Mouse (Mus musculus) T-helper 2 cell (primary cell): ENCODE measurements at regions not wholly inside any gene's neighbourhood (a gene's known extent, or its start where the extent isn't known, plus 50 kb on each side); places are given as distances from the start of the nearest gene placed in this dataset.

Experiments used
- in situ Hi-C: fragments of 300-600 bp; cut with MboI, MseI; formaldehyde crosslinking; loops from one replicate; pipeline ENCODE4 v1.15.1; 2025; ENCODE audit warnings: high pct_unique_total_duplicates

DNA sequence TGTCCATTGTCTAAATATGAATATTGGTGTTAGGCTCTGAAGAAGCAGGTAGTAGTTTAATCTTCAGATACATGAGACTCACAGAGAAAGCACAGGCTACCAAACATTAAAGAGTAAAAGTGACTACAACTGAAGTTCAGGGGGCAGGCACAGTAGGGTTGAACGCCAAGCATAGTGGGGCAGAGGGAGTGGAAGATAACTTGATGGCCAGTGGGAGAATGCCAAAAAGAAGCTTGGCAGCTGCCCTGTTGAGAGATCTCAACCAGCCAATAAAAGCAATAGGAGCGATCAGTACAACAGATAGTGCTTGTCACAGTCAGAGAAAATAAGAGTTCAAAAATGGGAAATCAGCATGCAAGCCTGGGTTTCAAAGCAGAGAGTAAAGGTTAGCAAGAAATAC lies 125.4 kb upstream of the Cblb start:
- in situ Hi-C loops: loop anchor here (5.0 to 25.0 kb wide), 2 partner anchors 148 to 532 kb away; no protein-coding TSS in a partner anchor

DNA sequence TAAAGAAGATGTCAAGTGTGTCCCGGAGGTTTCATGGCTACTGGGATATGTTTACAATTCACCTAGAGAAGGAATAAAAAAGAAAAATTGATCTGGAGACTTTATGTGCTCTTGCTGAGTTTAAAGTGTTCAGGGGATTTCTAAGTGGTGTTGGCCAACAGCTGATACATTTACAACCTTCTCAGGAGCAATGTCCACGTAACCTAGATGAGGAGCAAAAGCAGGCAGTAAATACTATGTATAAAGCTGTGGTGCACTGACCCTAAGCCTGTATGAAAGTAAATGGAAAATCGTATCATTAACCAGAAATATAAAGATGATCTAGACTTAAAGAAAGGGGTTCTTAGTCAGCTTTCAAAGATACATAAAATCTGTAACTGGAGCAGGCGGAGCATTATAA lies 124.3 kb upstream of the Cblb start:
- in situ Hi-C loops: loop anchor here (5.0 to 25.0 kb wide), 2 partner anchors 149 to 531 kb away; no protein-coding TSS in a partner anchor

DNA sequence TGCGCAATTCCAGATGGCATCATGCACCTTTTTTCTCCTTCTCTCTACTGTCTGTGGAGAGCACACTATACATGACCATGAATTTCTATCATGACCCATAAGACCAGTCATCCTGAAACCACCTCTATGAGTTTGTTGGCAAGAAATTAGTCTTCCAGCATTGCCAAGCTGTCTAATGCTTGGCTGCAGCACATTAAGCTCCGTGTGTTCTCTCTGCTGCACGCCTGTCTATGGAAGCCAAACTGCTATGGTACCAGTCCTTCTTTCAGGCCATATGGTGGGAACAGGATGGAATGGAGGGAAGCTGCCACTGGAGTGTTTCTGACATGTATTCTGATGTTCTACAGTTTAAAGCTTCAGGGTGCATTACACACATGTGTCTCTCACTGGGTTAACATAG lies 121.0 kb upstream of the Cblb start:
- in situ Hi-C loops: loop anchor here (10.0 to 25.0 kb wide), 3 partner anchors 125 to 527 kb away; partner anchors contain the start of gene Cblb

DNA sequence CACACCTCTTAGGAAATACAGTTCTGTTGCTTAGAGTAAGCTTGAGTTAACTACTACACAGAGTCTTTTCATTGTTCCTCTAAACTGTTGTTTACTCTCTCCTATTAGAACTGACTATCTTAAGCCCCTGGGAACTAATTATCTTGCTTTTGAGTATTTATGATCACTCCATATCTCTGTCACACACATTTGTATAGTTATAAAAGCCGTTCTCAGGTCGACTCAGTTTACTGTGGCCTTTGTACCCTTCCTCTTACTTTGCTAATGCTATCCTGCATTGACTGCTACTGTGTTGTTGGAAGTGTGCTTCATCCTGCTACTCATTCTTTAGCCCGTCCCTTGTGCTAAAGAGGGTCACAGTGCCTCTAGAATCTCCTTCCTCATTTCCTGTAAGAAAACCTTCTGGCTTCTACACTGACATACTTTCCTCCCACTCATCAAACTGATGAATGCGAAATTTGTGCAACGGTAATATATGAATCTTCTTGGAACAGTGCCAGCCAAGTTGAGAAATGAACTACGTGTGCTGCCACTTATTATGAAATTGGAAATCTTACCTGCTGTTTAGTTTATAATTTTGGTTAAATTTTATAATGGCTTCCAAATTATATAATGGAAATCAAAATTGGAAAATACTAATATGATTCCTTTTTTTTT lies 119.8 kb upstream of the Cblb start:
- in situ Hi-C loops: loop anchor here (10.0 to 25.0 kb wide), 3 partner anchors 124 to 526 kb away; partner anchors contain the start of gene Cblb

DNA sequence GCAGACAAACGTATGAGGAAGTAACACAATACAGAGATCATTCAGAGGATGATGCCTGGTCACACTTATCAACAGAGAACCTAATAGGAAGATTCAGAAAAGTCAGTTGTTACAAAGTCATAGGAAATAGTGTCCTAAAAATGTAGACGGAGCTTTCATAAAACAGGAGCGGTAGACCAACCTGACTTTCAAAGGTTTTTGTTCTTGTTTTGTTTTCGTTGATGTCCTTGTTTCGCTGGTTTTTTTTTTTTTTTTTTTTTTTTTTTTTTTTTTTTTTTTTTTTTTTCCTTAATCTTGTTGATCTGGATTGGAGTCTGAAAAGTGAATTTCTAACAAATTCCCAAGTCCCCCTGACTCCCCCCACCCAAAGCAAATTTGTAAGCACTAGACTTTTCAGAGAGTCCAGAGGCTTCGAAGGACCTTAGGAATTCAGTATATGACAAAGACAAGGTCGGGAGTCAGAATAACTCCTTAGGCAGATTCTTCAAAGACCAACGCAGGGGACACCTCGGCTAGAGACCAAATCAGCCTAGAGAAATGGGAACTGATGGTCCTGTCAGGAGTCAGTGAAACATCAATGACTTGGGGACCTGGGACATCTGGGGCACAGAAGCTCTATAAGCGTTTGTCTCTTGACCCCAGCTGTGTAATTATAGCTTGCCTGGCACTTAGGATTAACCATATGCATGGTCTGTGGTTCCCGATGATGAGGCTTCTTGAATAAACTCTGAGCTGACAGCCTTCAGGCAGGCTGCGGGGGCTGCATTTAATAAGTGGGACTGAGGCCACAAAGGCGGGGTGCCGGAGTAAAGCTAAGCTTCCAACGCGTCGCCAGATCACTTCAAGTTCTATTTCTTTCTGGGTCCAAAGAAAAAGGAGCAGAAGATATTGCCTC lies 115.7 kb upstream of the Cblb start:
- in situ Hi-C loops: loop anchor here (10.0 to 25.0 kb wide), 3 partner anchors 120 to 522 kb away; partner anchors contain the start of gene Cblb

DNA sequence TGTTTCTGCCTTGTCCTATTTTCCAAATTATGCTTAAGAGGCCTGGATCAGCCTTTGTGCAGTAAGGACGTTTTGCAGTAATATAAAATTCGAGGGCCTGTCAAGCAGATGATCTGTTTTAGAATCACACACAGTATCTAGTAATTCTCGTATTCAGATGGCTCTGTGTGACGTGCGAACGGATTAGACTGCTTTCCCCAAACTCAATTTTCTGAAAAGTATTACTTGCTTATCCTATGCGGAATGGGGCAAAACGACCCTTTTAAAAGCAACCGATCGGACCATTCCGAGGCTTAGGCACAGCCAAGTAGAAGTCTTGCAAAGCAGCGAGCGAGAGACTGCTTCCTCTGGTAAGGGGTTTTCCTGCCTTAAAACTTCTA lies 115.1 kb upstream of the Cblb start:
- in situ Hi-C loops: loop anchor here (10.0 to 25.0 kb wide), 3 partner anchors 119 to 521 kb away; partner anchors contain the start of gene Cblb

DNA sequence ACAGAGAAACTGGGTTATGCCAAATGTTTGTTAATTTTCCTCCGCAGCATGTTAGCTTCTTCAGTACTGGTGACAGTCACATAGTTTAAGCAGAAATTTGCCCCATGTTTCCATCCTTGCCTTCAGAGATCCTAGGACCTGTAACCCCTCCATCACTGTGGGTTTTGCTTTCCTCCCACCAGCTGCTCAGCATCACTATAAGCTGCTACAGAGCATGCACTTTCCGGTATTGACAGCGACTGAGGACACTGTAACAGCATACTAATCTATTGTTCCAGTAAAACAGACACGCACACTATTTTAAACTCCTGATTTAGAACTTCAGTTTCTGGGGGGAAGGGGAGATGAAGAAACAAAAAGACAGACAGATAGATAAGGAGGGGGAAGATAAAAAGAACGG lies 114.7 kb upstream of the Cblb start:
- in situ Hi-C loops: loop anchor here (10.0 to 25.0 kb wide), 3 partner anchors 118 to 521 kb away; partner anchors contain the start of gene Cblb

DNA sequence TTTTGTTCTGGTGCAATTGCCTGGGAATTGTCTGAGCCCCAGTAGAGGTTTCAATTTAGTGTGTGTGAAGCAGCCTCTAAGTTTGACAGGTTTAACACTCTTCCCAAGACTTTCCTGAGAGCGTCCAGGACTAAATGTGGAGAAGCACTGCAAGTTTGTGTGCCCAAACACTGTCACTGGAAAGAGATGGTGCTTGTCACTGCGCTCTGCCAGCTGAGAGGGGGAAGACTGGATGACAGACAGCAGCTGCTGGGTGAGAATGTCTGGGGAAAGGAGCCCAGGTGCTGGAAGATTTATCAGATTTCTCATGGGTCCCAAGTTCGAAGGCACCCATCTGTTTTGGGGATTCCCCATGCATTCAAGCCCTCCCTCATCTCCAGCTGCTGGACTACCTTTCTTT lies 114.2 kb upstream of the Cblb start:
- in situ Hi-C loops: loop anchor here (10.0 to 25.0 kb wide), 3 partner anchors 118 to 520 kb away; partner anchors contain the start of gene Cblb

DNA sequence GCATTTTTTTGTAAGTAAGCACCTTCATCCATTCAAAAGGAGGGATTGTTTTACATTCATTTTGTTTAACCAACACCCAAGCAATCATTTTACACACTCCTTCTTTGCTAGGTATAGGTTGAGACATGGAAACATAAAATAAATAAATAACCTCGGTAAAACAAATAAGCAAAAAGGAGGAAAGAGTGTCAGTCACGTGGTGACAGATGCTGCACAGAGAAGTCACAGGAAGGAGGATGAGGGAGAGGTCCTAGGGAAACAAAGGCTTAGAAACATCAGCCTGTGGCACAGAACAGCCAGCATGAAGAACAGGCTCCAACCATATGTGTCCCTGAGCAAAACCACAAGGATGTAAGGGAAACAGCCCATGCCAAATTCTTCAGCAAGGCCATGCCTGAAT lies 113.5 kb upstream of the Cblb start:
- in situ Hi-C loops: loop anchor here (10.0 to 25.0 kb wide), 3 partner anchors 117 to 520 kb away; partner anchors contain the start of gene Cblb

DNA sequence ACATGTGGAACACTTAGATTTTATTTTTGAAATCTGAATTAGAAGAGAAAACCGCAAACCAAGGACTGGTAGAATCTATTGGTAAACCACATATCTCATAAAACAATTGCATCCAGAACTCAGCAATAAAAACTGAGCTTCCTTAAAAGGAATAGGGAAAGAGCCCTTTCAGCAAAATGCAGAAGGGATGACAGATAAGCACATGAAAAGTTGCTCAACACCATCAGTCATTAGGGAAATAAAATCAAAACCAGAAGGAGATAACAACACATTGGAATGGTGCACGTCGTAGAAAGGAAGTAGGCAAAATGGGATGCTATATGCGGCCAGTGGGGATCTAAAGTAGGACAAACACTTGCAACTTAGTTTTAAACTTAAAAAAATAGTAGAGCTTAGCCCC lies 110.0 kb upstream of the Cblb start:
- in situ Hi-C loops: loop anchor here (25.0 kb wide), 1 partner anchor 516 kb away; no protein-coding TSS in a partner anchor

DNA sequence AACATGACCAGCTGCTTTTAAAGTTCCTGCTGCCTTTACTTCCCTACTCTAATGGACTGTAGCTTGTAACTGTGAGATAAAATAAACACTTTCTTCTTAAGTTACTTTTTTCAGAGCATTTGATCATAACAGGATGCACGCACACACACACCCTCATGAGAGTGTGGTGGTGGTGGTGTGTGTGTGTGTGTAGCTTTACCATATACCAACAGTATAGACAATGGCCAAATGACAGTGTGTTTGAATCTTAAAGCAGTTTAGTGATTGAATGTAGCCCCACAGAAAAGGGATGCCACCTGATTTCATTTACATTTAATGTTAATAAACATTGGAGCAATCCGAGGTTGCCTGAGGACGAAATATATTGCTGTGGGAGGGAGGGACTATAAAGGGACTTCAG lies 108.4 kb upstream of the Cblb start:
- in situ Hi-C loops: loop anchor here (25.0 kb wide), 1 partner anchor 515 kb away; no protein-coding TSS in a partner anchor

DNA sequence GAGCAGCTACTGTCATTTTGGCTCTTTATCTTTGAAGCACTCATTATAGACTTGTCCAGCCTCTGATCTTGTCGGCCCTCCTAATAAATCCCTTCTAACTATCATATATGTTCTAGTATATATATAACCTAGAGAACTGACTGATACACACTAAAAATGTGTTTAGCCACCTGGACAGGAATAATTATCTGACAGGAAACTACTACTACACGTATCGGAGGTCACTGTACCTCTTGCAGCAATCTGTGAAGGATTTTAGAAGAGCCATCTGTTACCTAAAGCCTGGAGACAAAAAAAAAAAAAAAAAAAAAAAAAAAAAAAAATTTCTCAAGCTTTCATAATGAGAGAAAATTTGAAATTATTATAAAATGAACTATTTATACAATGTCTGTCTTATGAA lies 105.4 kb upstream of the Cblb start:
- in situ Hi-C loops: no loop called here

DNA sequence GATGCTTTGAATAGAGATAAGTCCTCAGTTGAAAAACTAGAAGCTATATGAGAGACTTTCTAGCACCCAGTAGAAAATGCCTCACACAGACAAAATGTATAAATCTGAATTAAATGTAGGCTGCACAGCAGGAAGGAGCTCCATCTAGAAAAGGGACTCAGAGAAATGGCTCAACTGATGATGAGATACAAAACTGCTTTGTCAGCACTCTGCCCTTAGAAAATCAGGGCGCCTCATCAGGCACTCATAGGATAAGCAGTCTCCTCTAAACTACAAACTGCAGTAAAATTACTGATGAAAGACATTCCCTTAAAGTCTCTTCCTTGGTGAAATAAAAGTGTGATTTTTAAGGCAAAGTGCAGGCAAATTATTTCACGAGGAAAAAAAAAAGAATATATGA lies 97.9 kb upstream of the Cblb start:
- in situ Hi-C loops: no loop called here

DNA sequence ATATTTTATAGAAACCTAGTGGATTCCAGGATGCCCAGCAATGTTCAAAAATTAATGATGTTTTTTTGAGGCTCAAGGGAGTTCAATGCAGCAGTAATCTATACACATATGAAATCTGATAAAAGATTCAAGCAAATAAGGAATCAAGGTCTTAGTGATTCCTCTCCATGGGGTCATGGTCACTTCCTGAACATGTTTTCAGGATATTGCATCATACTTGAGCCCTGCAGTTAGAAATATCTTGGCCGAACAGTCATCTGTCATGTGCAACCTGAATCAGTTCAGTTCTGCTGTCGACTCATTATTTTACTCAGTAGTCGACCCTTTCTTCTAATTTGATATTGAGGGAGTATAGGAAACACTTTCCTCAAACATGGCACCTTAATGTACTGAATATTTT lies 97.1 kb upstream of the Cblb start:
- in situ Hi-C loops: no loop called here

DNA sequence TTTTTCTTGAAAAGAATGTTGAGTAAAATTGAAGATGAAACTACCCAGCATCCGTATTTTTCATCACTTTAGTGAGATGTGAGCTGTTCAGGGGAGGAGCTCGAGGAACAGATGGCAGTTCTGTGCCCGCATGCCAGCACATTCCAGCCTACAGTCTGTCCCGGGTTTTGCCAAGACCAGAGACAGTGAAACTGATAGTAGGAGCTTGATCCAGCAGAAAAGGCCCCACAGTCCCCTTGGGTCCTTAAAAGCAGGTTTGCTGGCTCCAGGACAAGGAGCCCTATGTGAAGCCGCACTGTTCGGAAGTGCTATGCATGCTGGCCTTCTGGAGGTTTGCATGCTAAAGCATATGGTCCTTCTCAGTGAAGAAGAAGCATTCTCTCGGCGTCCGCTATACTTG lies 93.7 kb upstream of the Cblb start:
- in situ Hi-C loops: no loop called here

DNA sequence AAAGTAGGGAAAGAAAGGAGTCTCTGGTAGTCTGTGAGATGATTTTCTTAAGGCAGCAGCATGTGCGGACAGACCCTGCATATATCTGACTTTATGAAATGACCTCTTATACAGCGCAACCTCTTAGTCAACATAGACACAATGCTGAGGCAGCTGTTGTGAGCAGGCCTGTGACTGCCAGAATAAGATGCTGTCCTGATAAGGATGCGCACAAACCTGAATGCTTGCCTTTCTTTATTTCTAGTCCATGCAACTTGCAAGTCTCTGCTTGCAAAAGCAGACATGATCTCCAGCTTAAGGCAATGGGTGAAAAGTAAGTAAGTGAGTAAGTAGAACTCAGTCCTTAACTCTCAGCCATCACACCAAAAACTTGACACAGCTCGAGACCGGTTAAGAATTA lies 92.0 kb upstream of the Cblb start:
- in situ Hi-C loops: no loop called here

DNA sequence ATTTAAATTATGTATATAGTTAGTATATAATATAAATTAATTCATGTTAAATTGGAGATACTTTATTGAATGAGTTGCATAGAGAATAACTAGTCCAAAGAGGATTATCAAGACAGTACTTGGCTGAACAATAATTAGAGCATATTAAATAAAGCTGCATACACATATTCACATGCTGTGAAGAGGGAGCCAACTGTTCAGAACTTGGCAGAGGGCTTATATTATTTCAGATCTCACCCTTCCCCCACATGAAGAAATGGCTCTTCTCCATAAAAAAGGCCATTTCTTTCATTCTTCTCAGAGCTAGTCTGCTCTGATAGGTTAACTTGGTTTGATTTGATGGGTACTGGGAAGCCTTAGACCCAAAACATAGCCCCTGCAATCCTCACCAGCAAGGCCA lies 90.5 kb upstream of the Cblb start:
- in situ Hi-C loops: no loop called here

DNA sequence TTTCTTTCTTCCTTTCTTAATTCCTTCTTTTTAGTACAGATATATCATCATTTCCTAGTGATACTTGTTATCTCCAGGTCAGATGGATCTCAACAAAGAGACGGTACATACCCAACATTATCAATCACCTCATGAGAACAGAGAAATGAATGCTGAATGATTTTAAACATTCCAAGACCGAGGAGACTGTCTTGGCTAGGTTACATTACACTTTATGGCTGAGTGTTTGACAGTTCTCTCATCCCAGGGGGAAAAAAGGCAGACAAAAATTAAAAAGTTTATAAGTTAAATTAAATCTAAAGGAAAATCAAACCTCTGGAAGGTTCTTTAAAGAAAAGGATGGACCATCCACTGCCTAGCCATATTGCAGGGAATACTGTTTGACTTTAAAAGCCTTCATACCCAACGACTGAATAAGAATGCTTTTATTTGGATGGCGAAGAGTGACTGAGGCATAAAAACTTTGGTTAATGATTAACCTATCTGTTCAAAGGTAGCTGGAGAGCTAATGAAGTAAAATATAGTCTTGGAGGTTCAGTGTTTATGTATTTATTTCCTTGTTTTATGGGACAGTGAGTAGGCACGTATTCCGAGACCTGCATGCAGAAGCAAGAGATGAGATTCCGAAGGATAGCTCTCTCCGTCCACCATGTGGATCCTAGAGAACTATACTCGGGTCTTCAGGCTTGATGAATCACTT lies 88.4 kb upstream of the Cblb start:
- in situ Hi-C loops: no loop called here

DNA sequence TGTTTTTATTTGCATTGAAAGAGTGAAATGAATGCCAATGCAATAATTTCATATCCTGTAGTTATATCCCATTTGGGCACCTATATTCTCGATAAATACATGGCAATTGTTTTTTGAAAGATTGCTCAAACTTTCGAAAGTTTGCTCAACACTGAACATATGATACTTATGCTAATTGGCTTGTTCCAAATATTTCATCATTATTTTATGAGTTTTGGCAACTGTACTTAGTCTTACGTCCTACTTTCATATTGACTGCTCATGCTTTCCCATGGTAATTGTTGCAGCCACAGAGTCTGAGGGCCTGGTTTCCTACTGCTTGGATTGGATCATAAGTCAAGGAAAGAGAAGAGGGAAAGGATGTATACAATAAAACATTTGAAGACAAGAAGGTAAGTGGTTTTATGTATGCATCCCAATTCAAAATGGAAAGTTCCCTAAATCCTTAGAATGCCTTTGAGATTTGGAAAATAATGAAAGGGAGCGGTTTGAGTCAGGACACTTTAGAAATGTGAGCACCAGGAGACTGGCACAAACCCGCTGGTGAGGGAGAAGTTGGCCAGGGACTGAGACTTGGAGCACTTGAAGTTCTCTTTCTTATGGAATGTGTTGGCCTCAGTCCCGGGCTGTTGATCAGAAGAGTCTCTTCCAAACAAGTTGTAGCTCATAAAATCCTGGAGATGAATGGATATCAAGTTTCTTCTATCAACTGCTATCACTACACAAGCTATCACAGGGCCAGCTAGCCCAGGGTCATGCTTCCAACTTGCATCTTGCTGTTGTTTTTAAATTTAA lies 63.8 kb upstream of the Cblb start:
- in situ Hi-C loops: no loop called here
